Mouse (Mus musculus) G1E-ER4 (cell line): ENCODE measurements around the gene Itga6. TPM values are rescaled to one million over a fixed set of nuclear protein-coding genes. Genes with fewer than 3 reads are reported as not detected.

ENCODE experiments used
- GATA1 ChIP-seq: IDR thresholded peaks from one replicate; pipeline ENCODE4 v1.8.0; 2012; ENCODE audit warnings: low read length, inconsistent platforms
- polyA plus RNA-seq: library from polyadenylated mRNA; stranded (reverse); fragments of >175 nt; gene quantifications from 2 replicates; pipeline ENCODE4 v1.2.3, GENCODE M21; 2012

The Itga6 gene
- polyA plus RNA-seq, 1 experiment, result 0.10 TPM

DNA sequence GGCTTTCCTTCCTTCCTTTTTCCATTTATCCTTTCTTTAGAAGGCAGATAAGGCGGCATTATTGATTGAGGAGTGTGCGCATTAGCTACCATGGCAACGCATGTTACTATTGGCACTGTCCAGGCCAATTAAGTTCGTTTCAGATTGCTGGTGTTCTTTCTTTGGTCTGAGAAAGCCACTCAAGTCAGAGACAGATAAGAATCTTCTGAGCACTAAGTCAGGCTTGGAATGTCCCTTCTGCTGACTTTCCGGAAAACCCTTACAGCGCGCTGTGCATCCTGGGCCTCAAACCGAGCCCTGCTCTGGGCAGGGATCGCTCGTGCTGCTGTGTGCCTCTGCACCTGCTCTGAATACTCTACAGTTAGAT, 4.7 kb downstream of the Itga6 start:
- TF ChIP-seq GATA1, result no peak

- TF ChIP-seq GATA1, result no peak
Measured at GRCm38 (mm10) chr2:71751336-71751735, 5.9 kb downstream of the Itga6 start.

GRCm38 (mm10) chr2:71751863-71752262, 6.4 kb downstream of the Itga6 start:
- TF ChIP-seq GATA1, result no peak

- TF ChIP-seq GATA1, result no peak
Measured at GRCm38 (mm10) chr2:71752383-71752782, 7.0 kb downstream of the Itga6 start.

DNA sequence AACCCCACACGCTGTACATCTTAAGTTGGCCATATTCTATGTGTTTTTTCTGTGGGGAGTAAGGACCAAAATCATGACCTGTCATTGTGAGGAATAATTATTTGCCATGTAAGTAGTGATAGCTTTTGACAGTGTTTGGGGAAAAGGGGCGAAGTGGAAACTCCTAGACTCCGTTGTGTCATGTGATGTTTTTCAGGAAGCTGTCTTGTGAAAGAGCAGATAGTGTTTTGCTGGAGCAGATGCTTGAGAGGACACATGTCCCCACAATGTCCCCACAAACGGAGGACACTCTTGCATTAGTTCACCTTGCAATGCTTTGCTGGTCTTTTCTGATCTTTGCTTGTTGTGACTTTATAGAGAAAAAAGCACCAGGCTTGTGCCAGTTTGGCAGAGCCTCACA, 7.7 kb downstream of the Itga6 start:
- TF ChIP-seq GATA1, result no peak

GRCm38 (mm10) chr2:71755748-71756147, 10.3 kb downstream of the Itga6 start:
- TF ChIP-seq GATA1, result no peak

- no peak for TF ChIP-seq GATA1
Measured at GRCm38 (mm10) chr2:71757098-71757497, 11.7 kb downstream of the Itga6 start.

DNA sequence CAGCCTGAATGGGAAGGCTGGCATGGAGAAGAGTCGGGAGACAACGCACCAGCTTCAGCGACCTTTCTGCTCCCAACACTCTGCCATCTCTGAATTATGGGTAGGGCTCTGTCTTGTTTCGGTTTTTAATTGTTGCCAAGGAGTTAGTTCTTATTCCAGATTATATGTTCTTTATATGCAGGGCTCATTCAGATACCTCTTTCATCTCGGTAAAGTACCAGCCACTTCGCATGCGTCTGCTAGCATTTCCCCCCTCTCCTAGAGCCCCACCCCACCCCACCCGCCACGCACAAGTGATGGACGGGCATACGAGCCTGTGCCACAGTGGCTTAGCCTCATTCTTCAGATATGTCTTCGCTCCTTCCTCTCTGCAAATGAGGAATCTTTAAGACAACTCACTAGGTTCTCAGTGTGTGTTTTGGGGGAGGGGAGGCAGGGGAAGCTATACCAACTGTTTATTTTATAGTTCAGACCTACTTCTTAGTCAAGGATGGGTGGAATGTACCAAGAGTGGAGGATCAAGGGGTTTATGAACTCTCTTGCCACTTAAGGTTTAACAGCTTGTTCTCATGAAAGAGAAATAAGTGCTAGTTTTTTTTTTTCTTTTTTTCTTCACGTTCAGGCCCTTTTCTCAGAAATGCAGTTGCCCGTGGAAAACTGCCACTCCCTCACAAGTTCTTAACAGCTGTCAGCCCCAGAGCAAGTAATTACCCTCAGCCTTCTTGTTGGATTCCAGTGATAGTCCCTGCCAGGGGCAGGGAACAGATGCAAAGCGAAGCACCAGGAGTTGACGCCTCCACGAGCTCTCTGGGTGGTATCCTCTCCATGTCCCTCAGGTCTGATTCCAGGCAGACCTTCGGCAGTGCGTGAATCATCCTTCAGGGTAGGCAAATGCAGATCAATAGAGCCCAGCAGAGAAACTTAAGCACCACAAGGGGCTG, 13.4 kb downstream of the Itga6 start:
- TF ChIP-seq GATA1, result no peak

GRCm38 (mm10) chr2:71760091-71760490, 14.7 kb downstream of the Itga6 start:
- TF ChIP-seq GATA1, result no peak

GRCm38 (mm10) chr2:71761081-71761480, 15.7 kb downstream of the Itga6 start:
- no peak for TF ChIP-seq GATA1

GRCm38 (mm10) chr2:71764525-71764924, 19.1 kb downstream of the Itga6 start:
- no peak for TF ChIP-seq GATA1

GRCm38 (mm10) chr2:71764961-71765735, 19.7 kb downstream of the Itga6 start:
- TF ChIP-seq GATA1, result no peak

- TF ChIP-seq GATA1, result no peak
Measured at GRCm38 (mm10) chr2:71766007-71766406, 20.6 kb downstream of the Itga6 start.

- no peak for TF ChIP-seq GATA1
Measured at GRCm38 (mm10) chr2:71767019-71767610, 21.7 kb downstream of the Itga6 start.

DNA sequence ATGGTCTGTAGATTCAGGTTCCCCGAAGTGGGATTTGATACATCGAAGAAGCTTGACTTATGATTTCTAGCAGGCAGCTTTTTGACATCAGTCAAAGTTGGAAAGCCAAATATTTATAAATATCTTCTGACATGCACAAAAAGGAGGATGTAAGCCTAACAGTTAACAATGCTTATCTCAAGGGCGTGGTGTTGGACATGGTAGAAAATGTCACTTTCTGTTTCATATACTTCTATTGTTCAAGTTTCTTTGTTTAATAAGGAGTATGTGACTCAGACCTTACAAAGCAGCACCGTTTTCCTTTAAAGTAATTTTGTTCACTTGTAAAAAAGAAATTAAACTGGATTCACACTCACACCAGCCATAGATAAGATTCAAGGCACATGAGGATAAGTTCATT, 26.3 kb downstream of the Itga6 start:
- no peak for TF ChIP-seq GATA1

- TF ChIP-seq GATA1, result no peak
Measured at GRCm38 (mm10) chr2:71773714-71774113, 28.3 kb downstream of the Itga6 start.
